Mouse (Mus musculus): ENCODE data around the gene Sec16a.

Sec16a gene

DNA sequence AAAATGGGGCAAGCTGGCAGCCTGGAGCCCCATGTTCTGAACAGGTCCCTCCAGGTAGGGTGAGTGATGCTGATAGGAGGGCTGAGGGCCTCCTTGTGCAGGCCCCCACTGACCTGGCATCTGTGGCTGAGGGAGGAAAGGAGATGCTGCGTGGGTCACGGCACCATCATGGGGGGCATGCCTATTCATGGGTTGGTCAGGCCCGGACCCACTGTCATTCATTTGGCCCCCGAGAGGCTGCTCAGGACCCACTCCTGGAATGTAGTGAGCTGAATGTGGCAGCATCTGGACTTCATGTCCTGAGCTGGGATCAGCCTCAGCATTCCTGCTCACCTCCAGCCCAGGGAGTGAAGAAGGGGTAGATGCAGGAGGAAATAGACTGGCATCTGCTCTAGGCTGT is 3.8 kb downstream of the Sec16a start:
- no peak for DNase-seq (ENCODE audit: low read depth, low spot score)

DNA sequence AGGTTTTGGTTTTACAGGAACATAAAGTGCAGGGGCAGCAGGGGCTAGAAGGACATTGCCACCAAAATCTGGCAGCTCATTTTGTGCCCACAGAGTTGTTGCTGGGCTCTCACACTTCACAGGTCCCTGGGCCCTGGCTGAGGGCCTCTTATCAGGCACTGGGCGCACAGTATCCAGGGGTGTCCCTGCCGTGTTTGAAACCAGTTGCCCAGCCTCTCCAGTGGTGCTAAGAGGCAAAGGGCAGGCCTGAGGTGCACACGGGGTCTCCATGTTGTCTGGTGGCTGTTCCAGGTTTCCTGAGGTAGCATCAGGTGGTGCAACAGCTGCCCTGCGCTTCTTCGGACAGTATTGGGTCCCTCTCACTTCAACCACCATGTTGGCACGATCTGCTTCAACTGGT is 5.3 kb downstream of the Sec16a start:
- no peak for DNase-seq (ENCODE audit: low read depth, low spot score)

DNA sequence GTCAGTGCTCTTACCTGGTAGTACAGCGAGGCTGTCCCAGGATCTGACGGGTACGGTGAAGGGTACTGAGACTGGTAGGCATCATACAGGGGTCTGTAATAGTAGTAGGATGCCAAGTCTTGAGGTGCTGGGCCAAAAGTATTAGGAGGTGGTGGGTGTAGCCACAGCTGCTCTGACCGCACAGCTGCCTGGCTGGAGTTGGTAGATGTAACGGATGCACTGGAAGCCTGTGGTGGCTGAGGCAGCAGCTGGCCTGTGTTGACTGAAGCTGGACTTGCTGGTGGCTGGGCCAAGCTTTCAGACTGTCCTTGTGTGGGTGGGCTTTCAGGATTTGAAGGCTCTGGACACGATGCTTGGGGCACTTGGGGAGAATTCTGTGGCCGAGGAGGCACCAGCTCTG is 6.6 kb downstream of the Sec16a start:
- no peak for DNase-seq (ENCODE audit: low read depth, low spot score)

DNA sequence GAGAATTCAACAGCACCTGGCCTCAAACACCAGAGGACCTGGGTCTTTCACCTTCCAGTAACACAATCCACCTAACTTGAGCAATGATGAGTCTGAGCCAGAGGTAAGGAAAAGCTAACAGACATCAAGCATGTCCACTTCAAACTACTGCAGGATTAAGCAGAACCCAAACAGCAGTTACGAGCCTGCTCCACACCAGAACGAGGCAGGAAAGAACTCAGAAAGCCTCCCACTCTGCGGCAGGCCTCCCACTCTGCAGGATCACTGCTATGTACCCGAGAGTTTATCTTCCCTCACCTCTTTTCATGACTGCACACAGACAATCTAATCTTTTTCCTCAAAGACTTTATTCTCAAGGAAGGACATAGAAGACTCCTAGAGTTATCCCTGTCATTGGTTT is 7.8 kb downstream of the Sec16a start:
- no peak for DNase-seq (ENCODE audit: low read depth, low spot score)

DNA sequence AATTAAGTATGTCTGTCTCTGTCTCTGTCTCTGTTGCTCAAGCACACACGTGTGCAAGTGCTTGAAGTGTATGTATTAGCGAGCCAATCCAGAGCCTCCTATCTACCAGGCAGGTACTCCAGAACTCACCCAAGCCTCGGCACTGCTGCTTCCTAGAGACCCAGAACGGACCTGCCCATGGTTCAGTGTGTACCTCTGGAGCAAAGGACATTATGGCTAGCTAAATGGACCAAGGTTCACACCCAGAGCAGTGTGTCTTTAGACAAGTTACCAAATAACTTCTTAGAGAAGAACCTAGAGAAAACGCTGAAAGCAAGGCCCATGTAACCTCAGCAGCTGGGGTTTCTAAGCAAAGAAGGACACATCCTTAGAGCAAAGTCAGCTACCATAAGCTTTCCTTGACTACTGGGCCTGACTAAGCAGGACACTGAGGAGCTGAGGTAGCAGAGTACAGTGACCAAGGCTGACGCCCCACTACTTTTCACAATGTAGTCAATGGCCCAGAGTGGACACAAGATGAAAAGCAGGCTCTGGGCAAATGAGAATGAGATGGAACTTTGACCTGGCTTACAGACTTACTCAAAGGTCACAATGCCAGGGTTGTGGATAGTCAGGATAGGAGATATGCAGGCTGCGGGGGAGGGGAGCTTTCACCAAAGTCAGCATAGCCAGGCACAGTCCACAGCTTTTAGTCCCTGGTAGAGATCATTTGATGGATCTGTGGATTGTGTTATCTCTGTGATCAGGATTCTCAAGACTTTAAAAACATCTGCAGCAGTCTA is 10.0 kb downstream of the Sec16a start:
- no peak for DNase-seq (ENCODE audit: low read depth, low spot score)

DNA sequence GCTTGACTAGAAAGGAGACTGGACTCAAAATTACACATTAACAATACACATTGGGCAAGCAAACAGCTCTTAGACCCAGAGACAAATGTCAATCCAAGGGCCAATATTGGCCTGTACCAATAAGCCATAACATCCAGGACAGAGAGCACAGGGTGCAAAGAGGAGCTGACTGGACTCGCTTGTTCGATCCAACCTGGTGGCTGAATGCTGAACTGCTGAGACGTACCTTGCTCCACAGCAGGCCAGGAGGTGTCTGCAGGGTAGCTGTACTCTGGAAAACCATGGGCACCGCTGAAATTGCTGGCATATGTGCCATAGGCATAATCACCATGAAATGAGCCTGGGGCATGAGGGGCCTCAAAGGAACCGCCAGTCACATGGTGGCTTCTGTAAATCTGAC is 15.2 kb downstream of the Sec16a start:
- no peak for DNase-seq (ENCODE audit: low read depth, low spot score)

DNA sequence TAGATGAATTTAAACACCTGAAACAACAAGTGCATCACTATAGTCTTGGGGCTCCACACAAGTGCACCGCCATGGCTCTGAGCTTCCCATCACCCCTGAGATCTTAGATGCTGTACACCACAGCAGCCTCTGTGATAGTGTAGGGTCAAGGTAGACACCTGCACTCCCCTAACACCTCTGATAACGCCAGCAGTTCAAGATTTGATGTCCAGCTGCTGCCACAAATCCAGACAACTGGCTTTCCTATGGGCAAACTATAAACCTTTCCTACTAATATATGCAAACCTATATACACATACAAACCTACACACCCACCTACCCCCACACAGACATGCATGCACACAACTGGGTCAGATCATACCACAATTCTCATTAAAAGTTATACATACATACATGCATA is 20.5 kb downstream of the Sec16a start:
- DNase-seq (ENCODE audit: low read depth, low spot score), result no peak

DNA sequence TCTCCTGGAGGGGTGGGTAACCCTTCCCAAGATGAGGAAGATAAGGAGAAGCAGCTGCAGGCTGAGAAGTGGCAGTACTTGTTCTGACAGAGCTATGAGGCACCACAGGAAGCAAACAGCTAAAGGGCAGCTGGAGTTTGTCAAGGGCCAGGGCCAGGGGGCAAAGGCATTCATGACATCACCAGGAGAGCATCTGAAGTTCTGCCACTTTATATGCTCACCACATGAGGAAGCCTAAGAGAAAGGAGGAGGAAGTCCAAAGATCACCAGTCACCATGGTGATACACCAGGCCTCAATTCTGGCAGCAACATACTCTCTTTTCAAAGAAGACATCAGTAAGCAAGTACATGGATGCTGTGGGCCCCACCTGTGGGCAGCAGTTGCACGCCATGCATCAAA is 21.9 kb downstream of the Sec16a start:
- DNase-seq (ENCODE audit: low read depth, low spot score), result no peak

DNA sequence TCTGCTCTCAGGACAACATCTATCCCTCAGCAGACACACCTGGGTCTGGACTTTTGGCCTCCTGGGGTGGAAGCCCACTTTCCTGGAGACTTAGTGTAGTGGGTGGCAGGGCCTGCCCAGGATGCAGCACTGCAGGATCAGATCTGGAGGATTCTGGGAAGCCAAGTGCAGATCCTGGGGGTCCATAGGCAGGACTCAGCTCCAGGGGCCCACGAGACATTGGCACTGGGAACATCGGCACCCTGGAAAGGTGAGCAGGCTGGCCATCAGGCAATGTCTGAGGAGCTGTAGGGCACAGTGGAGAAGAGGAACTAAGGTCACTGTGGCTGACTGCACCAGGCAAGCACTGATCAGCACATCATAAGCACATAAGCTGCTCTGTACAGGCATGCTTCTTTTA is 23.0 kb downstream of the Sec16a start:
- DNase-seq (ENCODE audit: low read depth, low spot score), result no peak

DNA sequence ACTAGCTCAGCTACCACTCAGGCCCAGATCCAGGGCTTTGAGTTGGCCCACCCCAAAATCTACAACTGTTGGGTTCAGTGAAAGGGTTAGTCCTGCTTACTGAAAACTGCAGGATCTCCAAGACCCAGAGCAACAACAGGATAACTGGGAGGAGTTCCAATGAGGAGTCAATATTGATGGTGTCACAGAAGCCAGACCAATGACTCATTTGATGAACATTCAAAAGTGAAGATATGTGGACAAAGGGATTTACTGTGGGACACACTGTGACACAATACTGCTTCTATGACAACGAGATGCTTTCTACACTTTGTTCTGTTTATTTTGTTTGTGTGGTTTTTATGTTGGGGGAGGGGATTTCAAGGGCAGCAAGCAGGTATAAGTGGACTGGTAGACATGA is 26.9 kb downstream of the Sec16a start:
- no peak for DNase-seq (ENCODE audit: low read depth, low spot score)

DNA sequence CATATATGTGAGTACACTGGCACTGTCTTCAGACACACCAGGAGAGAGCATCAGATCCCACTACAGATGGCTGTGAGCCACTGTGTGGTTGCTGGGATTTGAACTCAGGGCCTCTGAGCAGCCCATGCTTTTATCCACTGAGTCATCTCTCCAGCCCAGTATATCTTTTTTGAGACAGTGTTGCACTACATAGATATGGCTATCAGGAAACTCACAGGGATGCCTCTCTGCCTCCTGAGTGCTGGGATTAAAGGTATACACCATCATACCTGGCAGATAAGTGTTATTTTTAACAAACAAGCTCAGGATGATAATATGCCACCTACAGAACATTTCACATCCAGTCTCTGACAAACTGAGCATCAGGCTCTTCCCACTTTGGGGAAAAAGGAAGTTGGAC is 27.9 kb downstream of the Sec16a start:
- DNase-seq (ENCODE audit: low read depth, low spot score), result no peak

DNA sequence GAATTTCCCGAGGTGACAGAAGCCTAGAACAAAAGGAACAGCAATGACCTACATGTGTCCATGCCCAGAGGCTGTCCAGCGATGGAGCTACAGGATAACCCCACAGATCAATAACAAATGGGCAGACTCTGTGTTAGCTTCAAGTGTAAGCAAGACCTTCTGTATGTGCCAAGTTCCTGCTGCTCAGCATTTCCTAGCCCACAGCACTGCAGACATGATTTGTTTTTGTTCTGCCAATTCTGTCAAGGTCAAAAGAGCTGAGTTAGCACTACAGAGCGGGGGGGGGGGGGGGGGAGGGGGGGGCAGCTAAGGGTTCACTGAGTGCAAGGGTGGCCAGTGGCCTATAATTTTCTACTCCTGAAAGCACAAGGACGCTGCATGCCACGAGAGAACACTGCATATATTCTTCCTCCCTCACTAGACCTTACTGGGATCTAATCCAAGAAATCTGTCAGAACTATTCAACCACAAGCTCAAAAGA is 34.0 kb downstream of the Sec16a start:
- DNase-seq (ENCODE audit: low read depth, low spot score), result no peak

DNA sequence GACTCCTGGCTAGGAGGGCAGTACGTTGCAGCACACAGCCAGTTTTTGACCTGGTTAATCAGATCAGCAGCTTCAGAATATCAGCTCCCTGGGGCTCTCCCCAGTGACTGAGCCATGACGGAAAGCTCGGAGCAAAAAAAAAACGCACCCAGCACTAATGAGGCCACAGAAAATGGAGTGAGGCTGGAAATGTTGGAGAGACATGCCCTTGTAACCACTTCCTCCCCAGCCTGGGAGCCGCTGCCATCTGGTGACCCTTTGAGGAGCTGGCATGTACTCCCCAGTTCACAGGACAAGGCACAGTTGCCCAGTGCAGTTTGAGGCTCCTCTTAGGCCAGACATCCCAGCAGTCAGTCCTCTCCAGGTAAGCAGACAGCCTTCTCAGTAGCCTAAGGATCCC is 34.9 kb downstream of the Sec16a start:
- no peak for DNase-seq (ENCODE audit: low read depth, low spot score)

DNA sequence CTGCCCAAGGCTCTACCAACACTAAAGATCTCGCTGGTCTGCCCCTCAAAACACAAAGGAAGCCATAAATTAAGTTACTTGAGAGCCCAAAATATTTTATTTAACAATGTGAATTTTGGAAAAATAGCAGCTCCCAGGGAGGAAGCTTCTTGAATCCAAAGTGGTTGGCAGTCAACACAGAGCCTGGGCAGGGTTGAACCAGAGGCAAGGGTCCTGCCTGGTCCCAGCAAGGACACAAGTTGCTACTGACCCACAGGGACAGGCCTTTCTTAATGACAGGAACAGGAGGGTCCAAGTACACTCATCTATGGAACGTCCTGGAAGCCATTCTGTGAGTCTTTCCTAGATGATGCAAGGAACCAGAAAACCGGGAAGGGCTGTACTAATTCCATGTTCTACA is 35.7 kb downstream of the Sec16a start:
- DNase-seq (ENCODE audit: low read depth, low spot score), result no peak

DNA sequence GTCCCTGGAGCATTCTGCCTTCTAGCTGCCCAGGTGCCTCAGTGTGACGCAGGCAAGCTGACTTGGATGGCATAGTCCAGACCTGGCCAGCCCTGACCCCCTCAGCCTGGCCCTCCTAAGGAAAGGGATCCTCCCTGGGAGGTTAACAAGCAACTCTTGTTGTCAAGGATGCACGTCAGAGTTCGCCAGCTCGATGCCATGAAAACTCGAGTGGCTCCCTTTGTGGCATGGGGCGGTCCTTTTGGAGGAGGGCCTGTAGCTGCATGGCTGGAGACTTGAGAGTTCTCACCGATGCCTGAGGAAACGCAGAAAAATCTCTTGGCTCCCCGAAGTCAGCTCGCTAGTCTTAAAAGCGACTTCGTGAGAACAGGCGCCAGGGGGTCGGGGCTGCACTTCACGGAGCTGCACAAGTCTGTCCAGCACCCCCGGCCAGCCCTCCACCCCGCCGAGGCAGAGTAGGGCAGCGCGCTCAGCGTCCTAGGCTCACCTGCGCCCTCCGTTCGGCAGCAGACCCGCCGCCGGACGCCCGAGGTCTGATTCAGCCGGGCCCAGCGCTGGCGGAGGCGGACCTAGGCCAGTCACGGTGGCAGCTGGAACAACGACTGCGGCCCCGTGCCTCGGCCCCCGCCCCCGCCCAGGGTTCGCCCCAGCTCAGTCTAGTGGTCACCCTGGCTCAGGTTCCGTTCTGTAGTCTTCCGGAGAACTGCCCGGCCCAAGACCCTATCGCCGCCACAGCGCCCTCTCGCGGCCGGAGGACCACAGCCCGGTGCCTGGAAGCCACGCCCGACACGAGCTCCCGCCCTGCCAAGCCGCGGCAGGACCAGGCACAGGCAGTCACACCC is 36.3 kb downstream of the Sec16a start, which contains the start of gene Inpp5e:
Gene Inpp5e, minus strand, starts transcription at position 689 of the 842 bp plus-strand sequence.
- DNase-seq (ENCODE audit: low read depth, low spot score), result peak; percentile 95

DNA sequence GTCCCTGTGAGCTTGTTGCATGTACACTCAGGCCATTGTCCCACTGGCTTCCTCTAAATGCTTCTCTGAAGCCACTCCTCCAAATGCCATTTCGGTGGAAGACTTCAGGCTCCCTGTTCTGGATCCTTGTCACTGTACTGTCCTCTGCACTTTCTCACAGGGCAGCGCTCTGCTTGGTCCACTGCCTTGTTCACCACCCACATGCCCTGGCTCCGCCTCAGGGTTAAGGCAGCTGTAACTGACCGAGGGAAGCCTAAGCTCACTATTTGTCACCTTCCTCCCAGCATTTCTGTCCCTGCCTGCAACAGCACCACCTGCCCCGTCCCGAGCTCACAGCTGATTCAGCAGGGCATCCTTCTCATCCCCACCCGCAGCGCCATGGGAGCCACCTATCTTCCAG is 41.7 kb downstream of the Sec16a start:
- no peak for DNase-seq (ENCODE audit: low read depth, low spot score)

DNA sequence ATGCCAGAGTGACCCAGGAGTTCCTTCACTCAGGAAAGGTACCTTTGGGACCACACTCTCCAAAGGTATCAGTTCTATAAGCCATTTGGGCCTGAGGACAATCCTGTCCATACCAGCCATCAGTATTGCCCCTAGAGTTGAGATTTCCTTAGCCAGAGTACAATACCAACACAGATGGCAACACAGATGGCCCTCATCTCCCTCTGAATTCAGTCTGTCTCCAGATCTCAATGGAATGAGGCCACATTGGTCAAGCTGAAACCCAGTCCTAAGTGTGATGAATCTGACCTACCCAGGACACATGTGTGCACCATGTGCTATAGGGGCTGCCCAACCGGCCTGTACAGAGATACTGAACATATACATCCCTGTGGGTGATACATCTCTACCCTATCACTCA is 42.8 kb downstream of the Sec16a start:
- DNase-seq (ENCODE audit: low read depth, low spot score), result no peak

DNA sequence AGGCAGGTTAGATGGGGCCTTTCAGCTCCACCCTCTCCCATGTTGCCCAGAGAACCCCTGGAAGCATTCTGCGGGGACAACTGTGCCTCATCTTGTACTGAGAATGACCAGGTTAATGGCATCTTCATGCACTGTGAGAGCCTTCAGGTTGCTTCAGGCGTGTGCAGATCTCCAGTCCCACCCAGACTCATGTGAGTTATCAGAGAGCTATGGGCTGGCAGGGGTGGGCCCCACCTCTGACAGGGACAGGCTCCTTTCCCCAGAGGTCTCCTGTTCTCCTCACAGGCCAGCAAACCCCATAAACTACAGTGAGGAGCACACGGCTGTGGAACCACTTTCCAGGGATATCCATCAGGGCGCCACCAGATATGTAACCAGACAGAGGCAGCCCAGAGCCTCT is 44.0 kb downstream of the Sec16a start:
- no peak for DNase-seq (ENCODE audit: low read depth, low spot score)

DNA sequence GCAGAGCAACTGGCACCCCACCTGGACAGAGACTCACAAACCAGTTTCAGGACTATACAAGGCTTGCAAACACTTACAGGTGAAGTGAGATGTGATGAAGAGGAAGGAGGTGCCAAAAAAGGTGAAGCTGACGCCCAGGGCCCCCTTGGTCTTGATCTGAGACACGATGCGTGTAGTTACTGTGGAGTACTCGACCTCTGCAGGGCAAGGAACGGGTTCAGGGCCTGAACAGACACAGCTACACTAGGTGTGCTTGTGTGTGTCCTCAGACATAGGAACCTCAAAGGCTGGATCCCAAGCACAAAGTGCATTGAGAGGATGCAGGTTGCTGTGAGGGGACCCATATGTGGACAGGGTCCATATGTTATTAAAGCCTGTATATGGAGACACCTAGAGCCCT is 44.7 kb downstream of the Sec16a start:
- no peak for DNase-seq (ENCODE audit: low read depth, low spot score)

DNA sequence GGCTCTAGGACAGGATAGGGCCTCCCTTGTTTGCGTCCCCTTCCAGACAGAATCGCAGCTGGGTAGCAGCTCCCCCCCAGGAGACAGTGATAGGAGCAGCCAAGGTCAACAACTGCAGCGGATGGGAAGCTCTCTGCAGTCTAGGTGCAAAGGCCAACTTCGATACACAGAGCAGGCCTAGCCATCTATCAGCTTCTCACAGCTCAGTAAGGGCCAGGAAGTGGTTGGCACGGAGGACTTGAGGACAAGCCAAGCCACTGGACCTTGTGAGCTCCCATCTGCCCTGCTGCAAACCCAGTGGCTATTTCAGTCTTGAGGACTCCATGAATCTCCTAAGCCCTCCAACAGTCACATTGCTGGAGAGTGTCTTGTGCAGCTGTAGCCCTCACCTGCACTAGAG is 45.4 kb downstream of the Sec16a start:
- DNase-seq (ENCODE audit: low read depth, low spot score), result no peak

DNA sequence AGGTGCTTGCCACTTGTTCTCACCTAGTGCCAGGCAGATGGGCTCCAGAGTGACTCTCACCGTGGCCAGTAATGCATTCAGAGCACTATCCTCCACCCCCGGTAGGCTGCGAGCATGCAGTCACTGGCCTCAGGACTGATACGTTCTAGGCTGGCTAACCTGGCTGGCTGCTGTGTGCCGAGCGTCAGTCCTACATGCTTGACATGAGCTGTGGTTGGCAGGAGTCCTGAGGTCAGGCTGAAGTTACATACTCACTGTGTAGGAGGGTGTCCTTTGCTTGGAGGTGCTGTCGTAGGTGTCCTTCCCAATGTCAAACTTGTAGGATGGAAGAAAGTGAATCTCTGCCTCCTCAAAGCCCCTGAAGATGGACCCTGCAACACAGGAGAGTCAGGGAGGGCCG is 46.0 kb downstream of the Sec16a start:
- DNase-seq (ENCODE audit: low read depth, low spot score), result no peak

DNA sequence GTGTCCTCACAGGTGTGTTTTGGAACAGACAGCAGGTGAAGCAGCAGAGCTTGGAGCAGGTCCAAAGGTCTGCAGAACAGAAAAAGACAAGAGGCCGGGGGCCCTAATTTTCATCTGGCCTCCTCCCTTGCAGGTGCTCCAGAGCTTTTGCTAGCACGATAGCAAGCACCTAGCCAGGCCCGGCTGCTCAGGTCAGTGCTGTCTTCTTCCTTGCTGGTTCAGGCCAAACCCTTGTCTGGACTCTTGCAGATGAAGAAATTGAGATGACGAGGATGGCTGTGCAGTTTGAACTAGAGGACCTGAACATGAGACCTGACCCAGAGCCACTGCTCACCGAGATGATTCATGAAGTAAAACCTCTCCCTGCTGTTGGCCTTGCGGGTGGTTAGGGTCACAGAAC is 53.4 kb downstream of the Sec16a start:
- DNase-seq (ENCODE audit: low read depth, low spot score), result no peak

DNA sequence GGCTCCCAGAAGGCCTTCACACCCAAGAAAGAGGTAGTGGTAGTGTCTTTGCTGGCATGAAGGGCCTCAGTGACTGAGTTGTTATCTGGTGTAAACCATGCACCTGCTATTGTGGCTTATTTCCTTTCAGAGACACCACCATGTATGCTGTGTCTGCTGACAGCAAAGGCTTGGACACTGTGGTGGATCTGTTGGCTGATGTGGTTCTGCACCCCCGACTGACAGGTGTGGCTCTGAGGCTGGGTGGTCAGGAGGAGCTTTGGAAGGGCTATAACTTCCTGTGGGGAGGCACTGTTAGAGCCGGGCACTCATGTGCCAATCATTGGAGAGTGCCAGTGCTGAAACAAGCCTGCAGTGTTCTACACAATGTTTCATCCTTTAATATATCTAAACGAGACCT is 54.1 kb downstream of the Sec16a start:
- no peak for DNase-seq (ENCODE audit: low read depth, low spot score)

All from CD4-positive, CD25-positive, alpha-beta regulatory T cell, adult 2 months (primary cell).